Mouse (Mus musculus) embryonic stem cell, embryonic (primary cell): ENCODE data around the gene Mta3.
"Not testable (repeated sequence)": the region's sequence is repeated elsewhere in the genome, so short reads cannot be mapped to it uniquely, and the experiment has no call there.

Source experiments
- CTCF ChIA-PET, 4 experiments: fragments of 300-600 bp in 2 of 4; fragments of 350-600 bp in 2 of 4; sonication (Branson Sonifier 250); formaldehyde crosslinking; loops; one replicate each; lab custom pipeline; 2022; ENCODE audit warnings: inconsistent platforms in 2 of 4; lab: Charles Lee
- POLR2A ChIA-PET, 4 experiments: fragments of 300-600 bp in 2 of 4; fragments of 350-600 bp in 2 of 4; sonication (Branson Sonifier 250); formaldehyde crosslinking; loops; one replicate each; lab custom pipeline; 2022; ENCODE audit warnings: antibody characterized with exemption in 4 of 4, inconsistent platforms in 1 of 4; lab: Charles Lee

The Mta3 gene

DNA sequence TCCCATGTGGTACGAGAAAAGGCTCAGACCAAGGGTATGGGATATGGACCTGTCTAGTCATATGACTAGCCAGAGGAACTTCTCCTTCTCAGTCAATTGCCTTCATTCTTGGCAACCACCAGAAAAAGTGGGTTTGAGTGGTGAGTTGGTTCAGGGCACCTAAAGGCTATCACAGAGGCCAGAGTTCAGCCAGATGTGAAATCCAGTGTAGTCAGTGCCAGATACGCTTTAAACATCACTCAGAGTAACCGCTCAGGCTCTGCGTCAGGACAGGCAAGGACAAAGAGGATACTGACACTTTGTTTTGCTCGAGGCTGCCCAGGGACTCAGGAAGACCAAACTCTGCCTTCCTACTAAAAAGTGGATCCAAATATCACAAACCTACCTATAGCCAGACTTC is 135.0 kb downstream of the Mta3 start:
- ChIA-PET POLR2A (no interaction called here), CTCF (interaction anchor here in 1 of 4 experiments (1.0 kb wide), 1 partner anchor 13 kb away, joined by 4 read pairs; no protein-coding TSS in a partner anchor)

DNA sequence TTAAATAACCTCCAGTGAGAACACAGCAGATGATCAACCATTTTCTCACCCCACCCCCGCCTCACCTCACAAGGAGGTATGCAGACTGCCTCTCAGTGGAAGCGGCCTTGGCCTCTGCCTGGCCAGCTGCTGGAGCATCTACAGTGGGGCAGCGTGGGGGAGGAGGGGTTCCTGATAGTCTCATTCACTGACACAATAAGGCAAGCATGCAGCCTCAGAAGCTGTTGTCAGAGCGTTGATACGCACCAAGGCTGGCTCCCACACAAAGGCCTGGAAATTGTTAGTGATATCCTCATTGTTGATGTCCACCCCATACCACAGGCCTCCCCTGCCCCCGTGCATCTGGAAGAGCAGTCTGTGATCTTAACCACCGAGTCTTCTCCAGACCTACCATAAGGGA is 137.8 kb downstream of the Mta3 start:
- CTCF ChIA-PET = interaction anchor here in 1 of 4 experiments (1.1 kb wide), 1 partner anchor 9 kb away, joined by 3 read pairs; no protein-coding TSS in a partner anchor
- POLR2A ChIA-PET = interaction anchor here in 1 of 4 experiments (0.7 kb wide), 1 partner anchor 12 kb away, joined by 3 read pairs; no protein-coding TSS in a partner anchor

DNA sequence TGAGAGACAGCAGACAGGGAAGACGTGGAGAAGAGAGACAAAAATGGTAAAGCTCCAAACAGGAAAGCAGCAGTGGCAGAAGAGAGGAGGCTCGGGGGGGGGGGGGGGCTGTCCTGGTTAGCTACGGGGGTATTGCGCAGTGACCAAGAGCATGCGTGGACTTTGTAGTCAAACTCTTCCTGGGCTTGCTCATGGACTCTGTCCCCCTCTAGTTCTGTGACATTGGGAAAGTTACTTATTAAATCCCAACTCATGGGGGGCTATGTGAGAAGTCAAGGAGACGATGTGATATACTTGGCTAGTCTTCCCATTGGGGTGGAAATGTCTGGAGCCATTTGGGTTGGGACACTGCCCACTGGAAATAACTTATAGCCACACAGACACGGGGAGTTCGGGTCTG is 139.6 kb downstream of the Mta3 start:
- CTCF ChIA-PET = interaction anchor here in 2 of 4 experiments (0.6 to 1.6 kb wide), 3 partner anchors 37 to 78 kb away, joined by 3 to 6 read pairs (median 6); no protein-coding TSS in a partner anchor
- POLR2A ChIA-PET = interaction anchor here in 1 of 4 experiments (1.5 kb wide), 1 partner anchor 13 kb away, joined by 3 read pairs; no protein-coding TSS in a partner anchor

- CTCF ChIA-PET = interaction anchor here (0.6 to 1.6 kb wide), 7 partner anchors 38 to 643 kb away, joined by 3 to 6 read pairs (median 6); no protein-coding TSS in a partner anchor
- POLR2A ChIA-PET = interaction anchor here in 3 of 4 experiments (0.5 to 1.6 kb wide), 10 partner anchors 8 to 1641 kb away, joined by 3 to 4 read pairs (median 3); no protein-coding TSS in a partner anchor
Measured at GRCm38 (mm10) chr17:83846301-83847021, 140.5 kb downstream of the Mta3 start.

DNA sequence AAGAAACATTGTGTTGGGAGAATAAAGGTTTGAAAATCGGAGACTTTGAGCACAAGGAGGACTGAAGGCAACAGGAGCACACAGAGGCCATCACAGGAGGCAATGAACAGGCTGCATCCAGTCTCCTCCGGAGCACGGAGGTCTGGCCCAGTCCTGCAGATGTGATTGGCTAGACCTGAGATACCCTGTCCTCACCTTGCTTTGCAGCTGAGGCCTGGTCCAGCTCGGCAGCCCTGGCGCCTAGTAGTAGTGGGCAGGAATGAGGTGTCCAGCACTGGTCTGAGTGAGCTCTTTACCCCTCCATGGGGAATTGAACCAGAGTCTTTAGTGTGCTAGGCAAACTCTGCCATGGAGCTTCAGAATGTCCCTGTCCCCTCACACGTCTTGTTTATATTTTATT is 141.1 kb downstream of the Mta3 start:
- ChIA-PET POLR2A (interaction anchor here in 3 of 4 experiments (0.6 to 1.6 kb wide), 9 partner anchors 8 to 338 kb away, joined by 3 to 4 read pairs (median 3); no protein-coding TSS in a partner anchor), CTCF (interaction anchor here (0.6 to 1.6 kb wide), 6 partner anchors 39 to 642 kb away, joined by 3 to 6 read pairs (median 4); no protein-coding TSS in a partner anchor)

GRCm38 (mm10) chr17:83847815-83848214 is 141.9 kb downstream of the Mta3 start, which contains the start of gene Haao:
TSS of gene Haao (minus strand) at chr17:83847963.
- POLR2A ChIA-PET = interaction anchor here in 1 of 4 experiments (0.7 to 1.6 kb wide), 4 partner anchors 9 to 216 kb away, joined by 3 to 4 read pairs (median 3); partner anchors contain the start of gene Kcng3

GRCm38 (mm10) chr17:83848482-83848881 is 142.5 kb downstream of the Mta3 start:
- POLR2A ChIA-PET = interaction anchor here in 2 of 4 experiments (0.5 to 2.0 kb wide), 5 partner anchors 10 to 439 kb away, joined by 3 to 5 read pairs (median 4); no protein-coding TSS in a partner anchor
- CTCF ChIA-PET = interaction anchor here in 2 of 4 experiments (0.7 to 1.4 kb wide), 3 partner anchors 41 to 207 kb away, joined by 3 to 7 read pairs (median 3); no protein-coding TSS in a partner anchor

More at GRCm38 (mm10) chr17:83847815-83848214, 141.9 kb downstream of the Mta3 start, which contains the start of gene Haao:
- CTCF ChIA-PET = interaction anchor here in 1 of 4 experiments (0.6 kb wide), 1 partner anchor 39 kb away, joined by 3 read pairs; no protein-coding TSS in a partner anchor

DNA sequence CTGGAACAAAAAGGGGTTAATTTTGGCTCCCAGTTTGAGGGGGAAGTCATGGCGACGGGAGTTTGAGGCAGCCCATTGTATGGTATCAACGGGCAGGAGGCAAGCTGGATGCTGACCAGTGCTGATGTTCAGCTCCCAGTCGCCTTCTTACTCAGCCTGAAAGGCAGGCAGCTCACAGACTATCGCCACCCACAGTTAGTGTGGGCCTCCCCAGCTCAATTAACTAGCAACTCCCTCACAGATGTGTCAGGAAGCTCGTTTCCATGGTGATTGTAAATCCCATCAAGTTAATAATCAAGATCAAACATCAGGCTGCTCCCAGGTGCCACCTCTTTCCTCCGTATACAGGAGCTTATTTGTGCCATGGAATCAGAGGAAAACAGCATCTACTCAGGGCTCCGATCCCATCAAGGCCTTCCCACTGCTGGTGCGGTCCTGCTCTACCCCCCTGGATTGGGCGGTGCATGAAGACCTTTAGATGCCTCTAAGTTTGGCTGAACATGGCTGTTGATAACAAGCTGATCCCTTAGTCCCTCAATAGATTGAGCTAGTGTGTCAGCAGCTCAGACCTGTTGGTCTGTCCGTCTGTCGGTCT is 143.2 kb downstream of the Mta3 start:
- POLR2A ChIA-PET = interaction anchor here in 2 of 4 experiments (0.5 to 2.0 kb wide), 9 partner anchors 10 to 438 kb away, joined by 3 to 5 read pairs (median 4); no protein-coding TSS in a partner anchor
- CTCF ChIA-PET = interaction anchor here (0.6 to 1.4 kb wide), 13 partner anchors 13 to 264 kb away, joined by 3 to 7 read pairs (median 3); no protein-coding TSS in a partner anchor

DNA sequence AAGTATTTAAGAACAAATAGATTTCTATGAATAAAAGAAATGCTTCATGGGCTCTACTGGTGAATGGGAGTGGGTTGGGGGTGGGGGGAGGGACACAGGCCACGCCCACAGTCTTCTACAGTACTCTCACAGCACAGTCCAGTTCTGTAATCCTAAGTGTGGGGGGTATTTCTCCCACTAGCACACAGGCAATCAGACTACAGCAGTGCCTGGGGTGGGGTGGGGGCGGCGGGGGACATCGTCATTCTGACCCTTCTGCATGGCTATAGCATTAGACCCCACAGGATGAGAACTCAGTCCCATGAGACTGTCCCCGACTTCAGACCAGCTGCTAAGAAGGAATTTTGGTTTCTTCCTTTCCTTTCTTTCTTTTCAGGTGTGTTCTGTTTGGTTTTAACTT is 143.8 kb downstream of the Mta3 start:
- CTCF ChIA-PET = interaction anchor here (0.6 to 1.4 kb wide), 12 partner anchors 12 to 578 kb away, joined by 3 to 5 read pairs (median 3); no protein-coding TSS in a partner anchor
- POLR2A ChIA-PET = interaction anchor here in 2 of 4 experiments (1.1 to 2.0 kb wide), 4 partner anchors 41 to 345 kb away, joined by 3 to 5 read pairs (median 4); no protein-coding TSS in a partner anchor

DNA sequence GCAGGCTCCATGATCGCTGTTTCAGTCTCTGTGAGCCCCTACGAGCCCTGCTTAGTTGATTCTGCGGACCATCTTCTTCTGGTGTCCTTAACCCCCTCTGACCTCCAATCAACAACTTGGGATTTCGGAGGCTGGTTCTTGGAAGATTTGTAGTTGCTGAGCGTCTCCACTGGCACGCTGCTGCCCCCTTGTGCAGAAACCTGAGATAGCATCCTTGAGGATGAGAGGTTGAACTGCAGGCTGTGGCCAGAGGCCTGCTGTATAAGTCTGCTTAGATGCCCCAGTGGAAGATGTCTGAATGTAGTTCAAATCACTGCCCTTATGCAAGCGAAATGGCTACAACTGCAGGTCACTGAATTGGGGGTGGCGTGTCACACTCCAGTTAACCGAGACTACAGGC is 144.5 kb downstream of the Mta3 start:
- ChIA-PET CTCF (interaction anchor here in 3 of 4 experiments (0.8 to 1.3 kb wide), 4 partner anchors 11 to 579 kb away, joined by 3 to 5 read pairs (median 4); no protein-coding TSS in a partner anchor), POLR2A (interaction anchor here in 2 of 4 experiments (1.6 to 2.0 kb wide), 2 partner anchors 42 to 199 kb away, joined by 4 to 5 read pairs; no protein-coding TSS in a partner anchor)

GRCm38 (mm10) chr17:83850864-83851263 is 144.9 kb downstream of the Mta3 start:
- CTCF ChIA-PET = no interaction called here
- POLR2A ChIA-PET = interaction anchor here in 1 of 4 experiments (1.6 kb wide), 1 partner anchor 199 kb away, joined by 4 read pairs; no protein-coding TSS in a partner anchor

GRCm38 (mm10) chr17:83853831-83854230 is 147.9 kb downstream of the Mta3 start:
- POLR2A ChIA-PET = interaction anchor here in 3 of 4 experiments (0.5 to 2.6 kb wide), 21 partner anchors 8 to 586 kb away, joined by 3 to 16 read pairs (median 5); no protein-coding TSS in a partner anchor
- CTCF ChIA-PET = interaction anchor here (0.5 to 1.9 kb wide), 48 partner anchors 8 to 809 kb away, joined by 3 to 10 read pairs (median 3); no protein-coding TSS in a partner anchor

DNA sequence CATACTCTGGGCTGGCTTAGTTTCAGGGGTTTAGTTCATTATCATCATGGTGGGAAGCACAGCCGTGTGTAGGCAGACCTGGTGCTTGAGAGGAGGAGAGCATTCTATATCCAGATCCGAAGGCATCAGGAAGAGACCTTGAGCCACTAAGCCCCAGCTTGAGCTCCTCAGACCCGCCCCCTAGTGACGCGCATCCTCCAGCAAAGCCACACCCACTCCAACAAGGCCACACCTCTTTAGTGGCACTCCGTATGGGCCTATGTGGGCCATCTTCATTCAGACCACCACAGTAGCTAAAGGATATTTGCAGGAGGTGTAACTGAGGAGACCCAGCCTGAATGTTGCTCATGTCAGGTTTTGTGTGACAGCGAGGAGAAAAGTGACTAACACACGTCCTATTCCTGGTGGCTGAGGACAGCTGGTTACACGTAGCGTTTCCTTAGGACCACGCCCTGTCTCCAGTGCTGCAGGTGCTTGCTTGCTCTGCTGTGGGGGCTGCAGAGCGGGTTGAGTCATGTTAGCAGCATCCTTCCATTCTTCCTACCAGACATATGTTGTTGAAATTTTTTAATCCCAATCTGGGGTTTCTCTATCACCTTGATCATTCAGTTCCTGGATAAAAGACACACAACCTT is 148.4 kb downstream of the Mta3 start:
- POLR2A ChIA-PET = interaction anchor here in 3 of 4 experiments (0.5 to 2.6 kb wide), 24 partner anchors 8 to 587 kb away, joined by 3 to 16 read pairs (median 4); no protein-coding TSS in a partner anchor
- CTCF ChIA-PET = interaction anchor here (0.5 to 1.9 kb wide), 42 partner anchors 8 to 810 kb away, joined by 3 to 22 read pairs (median 4); no protein-coding TSS in a partner anchor

- ChIA-PET POLR2A (interaction anchor here in 1 of 4 experiments (1.2 kb wide), 1 partner anchor 12 kb away, joined by 3 read pairs; no protein-coding TSS in a partner anchor), CTCF (no interaction called here)
Measured at GRCm38 (mm10) chr17:83858413-83858812, 152.4 kb downstream of the Mta3 start.

DNA sequence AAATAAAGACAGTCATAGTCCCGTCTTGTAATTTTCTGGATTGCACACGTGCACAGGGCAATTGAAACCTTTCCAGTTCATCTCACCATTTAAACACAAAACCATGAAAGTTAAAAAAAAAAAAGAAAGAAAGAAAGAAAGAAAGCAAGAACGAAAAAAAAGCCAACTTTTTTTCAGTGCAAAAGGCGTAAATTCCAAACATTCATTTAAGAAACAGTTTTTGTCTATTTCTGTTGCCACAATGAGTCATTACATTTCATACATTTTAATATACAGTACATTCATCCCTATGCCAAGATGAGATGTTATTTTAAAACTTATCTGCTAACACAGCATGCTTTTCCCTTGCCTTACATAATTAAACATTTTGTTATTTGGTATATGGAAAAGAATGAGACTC is 153.7 kb downstream of the Mta3 start:
- ChIA-PET CTCF (no interaction called here), POLR2A (no interaction called here)

GRCm38 (mm10) chr17:83860224-83860623 is 154.3 kb downstream of the Mta3 start:
- ChIA-PET CTCF (no interaction called here), POLR2A (no interaction called here)

DNA sequence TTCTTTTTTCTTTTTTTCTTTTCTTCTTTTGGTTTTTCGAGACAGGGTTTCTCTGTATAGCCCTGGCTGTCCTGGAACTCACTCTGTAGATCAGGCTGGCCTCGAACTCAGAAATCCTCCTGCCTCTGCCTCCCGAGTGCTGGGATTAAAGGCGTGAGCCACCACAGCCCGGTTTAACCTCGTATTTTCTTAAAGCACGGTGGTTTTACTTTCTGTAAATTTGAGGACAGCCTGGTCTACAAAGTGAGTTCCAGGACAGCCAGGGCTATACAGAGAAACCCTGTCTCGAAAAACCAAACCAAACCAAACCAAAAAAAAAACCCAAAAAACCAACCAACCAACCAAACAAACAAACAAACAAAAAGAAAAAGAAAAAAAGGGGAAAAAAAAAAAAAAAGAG is 155.0 kb downstream of the Mta3 start:
- POLR2A ChIA-PET = interaction anchor here (0.7 to 2.8 kb wide), 11 partner anchors 8 to 347 kb away, joined by 3 to 16 read pairs (median 4); partner anchors contain the start of gene Zfp36l2 (in 1 of the 4)

More for the DNA sequence above, 155.0 kb downstream of the Mta3 start:
- CTCF ChIA-PET = not testable (repeated sequence)
